Mouse (Mus musculus) layer of hippocampus, postnatal 14 days (tissue): Measurements from ENCODE around the gene Polr1b. TPM values are rescaled to one million over a fixed set of nuclear protein-coding genes. Genes with fewer than 3 reads are reported as not detected.

Source experiments
- DNase-seq, 2 experiments: peaks; one replicate each; pipeline ENCODE4 v3.0.0; 2021 to 2022; ENCODE audit warnings: low spot score in 2 of 2, mixed read lengths in 1 of 2
- long read RNA-seq, 2 experiments: library from polyadenylated mRNA; stranded (forward); transcript quantifications; one replicate each; pipeline ENCODE4 v2.0.0; 2021
- total RNA-seq, 2 experiments: library from RNA; stranded (reverse); gene quantifications; 2 replicates each; pipeline ENCODE4 v1.2.3; 2021

Polr1b gene
- 10 to 100 TPM; 16.1 to 17.8 TPM for total RNA-seq
- long read RNA-seq, experiment 1, transcript Polr1b-202 (15 exons, 3,998 nt): major isoform, 6 of 7 reads
- long read RNA-seq, experiment 1, partial matches to known transcripts: 0 of 7 reads
- long read RNA-seq, experiment 1, other reads (novel, unspliced or antisense): 1 of 7 reads
- long read RNA-seq, experiment 2, transcript Polr1b-202 (15 exons, 3,998 nt): major isoform, 8 of 12 reads
- long read RNA-seq, experiment 2, partial matches to known transcripts: 1 of 12 reads
- long read RNA-seq, experiment 2, other reads (novel, unspliced or antisense): 3 of 12 reads

DNA sequence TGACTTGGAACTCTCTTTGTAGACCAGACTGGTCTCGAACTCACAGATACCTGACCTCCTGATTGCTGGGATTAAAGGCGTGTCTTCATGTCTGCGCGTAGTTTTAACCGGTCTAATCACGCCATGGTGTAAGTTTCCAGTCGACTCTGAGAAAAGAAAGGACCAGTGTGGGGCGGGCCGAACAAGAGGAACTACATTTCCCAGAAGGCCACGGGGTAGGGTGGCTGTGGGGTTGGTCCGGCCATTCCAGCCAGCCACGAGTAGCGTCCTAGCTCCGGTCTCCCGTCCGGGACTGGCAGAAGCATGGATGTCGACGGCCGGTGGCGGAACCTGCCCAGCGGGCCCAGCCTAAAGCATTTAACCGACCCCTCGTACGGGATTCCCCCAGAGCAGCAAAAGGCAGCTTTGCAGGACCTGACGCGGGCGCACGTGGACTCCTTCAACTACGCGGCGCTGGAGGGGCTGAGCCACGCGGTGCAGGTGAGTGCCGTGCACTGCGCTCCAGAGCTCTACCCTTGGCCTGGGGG, at the start of gene Polr1b:
Polr1b (plus strand) TSS at position 212 of the 527 bp plus-strand sequence.
- peak; percentile 89 to 95 for DNase-seq

DNA sequence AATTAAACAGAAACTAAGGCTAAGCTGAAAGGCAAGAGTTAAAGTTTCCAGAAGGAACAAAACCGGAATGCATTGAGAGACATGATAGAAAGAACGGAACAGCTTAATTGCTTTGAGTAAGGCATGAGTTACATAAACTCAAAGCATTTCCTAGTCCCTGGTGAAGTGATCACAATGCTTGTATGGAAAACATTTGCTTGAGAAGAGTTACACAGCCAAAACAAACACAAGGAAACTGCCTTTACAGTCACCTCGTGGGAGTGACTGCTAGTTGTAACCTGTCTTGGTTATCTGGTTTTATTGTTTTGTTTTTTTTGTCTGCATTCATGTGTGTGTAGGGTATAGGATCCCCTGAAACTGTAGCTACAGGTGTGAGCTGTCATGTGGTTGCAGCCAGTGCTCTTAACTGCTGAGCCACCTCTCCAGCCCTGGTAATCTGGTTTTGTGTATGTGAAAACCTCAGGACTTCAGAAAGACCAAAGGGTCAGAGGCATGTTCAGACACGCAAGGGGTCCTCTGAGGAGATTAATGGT, 48.3 kb upstream of the Polr1b start:
- no peak for DNase-seq

DNA sequence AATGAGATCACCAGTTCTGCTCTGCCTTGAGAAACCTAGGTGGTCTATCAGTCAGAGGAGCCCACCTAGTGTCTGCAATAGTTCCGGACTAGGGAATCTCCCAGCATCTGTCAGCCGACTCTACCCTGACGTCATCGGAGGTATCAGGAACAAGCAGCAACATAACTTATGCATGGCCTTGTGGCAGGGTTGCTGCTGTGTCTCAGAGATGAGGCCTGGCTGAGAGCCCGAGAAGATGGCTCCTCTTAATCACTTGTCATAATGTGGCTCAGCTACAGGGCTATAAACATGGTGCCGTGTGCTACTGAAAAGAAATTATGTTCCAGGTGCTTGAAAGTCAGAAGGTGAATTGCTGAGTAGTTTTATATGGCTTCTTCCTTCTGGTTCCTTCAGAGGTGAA, 45.1 kb upstream of the Polr1b start:
- no peak for DNase-seq

DNA sequence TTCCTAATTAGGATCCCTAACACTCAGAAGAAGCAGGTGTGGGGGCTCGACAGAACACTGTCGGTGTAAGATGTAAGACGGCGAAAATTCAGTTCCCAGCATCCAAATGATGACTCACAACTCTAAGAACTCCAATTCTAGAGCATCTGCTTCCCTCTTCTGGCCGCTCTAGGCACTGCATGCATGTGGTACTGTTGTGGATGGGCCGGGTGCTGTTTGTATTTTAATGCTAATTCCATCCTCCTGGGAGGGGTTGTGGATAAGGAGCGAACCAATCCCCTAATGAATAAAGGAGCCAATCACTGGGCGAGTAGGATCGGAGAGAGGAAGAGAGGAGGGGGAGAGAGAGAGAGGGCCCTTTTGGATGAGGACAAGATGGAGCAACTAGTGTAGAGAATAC, 44.2 kb upstream of the Polr1b start:
- DNase-seq: no peak

DNA sequence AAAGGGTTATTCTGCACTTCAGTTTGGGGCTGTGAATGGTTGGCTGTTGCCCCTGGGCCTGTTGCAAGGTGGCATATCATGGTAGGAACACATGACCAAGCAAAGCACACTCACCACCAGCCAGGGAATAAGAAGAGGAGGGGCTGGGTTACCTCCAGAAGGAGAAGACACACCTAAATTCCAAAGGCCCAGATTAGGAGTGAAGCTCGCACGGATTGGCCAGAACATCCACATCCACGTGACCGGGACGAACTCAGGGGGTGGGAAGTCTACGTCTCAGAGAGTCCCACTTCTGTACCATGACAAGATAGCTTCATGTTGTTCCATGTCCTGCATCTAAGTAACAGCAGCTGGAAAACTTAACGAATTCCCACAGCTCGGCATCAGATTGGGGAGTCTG, 43.5 kb upstream of the Polr1b start:
- DNase-seq: no peak

DNA sequence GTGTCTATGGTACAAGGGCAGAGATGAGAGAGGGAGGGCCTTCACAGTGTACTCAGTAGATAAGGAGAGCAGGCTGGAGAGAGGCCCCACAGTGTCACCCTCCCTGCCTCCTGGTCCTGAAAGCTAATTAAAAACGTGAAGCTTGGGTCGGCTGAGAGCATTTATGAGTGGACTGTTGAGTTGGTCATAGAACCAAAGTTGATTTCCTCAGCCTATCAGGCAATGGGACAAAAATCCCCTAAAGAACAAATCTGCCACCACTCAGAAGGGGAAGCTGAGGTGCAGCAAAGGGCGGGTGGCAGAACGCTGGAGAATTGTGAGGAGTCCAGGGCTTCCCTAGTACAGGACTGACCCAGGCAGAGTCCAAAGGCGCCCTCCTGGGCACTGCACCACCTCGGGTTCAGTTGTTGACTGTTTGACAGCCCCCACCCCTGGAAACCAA, 42.9 kb upstream of the Polr1b start:
- no peak for DNase-seq

DNA sequence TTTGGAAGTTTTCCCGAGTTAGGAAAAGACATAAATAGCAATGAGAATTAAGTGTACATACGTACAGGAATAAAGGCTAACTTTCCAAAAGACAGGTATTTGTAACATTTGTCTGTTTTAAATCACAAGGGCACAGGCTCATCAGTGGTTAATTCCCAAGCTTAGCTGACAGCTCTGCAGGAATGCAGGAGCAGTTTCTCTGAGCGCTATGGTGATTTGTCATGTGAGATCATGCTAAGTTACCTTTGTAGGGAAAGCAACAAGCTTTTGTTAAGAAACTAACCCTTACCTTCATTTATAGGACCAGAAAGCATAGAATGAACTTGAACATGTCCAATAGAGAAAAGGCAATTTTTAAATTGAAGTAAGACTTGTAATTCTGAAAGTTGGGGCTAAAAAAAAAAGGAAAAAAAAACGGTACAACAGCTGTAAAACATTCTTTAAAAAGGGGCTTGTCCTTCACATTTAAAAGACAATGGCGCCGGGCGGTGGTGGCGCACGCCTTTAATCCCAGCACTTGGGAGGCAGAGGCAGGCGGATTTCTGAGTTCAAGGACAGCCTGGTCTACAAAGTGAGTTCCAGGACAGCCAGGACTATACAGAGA, 39.2 kb upstream of the Polr1b start:
- no peak for DNase-seq

DNA sequence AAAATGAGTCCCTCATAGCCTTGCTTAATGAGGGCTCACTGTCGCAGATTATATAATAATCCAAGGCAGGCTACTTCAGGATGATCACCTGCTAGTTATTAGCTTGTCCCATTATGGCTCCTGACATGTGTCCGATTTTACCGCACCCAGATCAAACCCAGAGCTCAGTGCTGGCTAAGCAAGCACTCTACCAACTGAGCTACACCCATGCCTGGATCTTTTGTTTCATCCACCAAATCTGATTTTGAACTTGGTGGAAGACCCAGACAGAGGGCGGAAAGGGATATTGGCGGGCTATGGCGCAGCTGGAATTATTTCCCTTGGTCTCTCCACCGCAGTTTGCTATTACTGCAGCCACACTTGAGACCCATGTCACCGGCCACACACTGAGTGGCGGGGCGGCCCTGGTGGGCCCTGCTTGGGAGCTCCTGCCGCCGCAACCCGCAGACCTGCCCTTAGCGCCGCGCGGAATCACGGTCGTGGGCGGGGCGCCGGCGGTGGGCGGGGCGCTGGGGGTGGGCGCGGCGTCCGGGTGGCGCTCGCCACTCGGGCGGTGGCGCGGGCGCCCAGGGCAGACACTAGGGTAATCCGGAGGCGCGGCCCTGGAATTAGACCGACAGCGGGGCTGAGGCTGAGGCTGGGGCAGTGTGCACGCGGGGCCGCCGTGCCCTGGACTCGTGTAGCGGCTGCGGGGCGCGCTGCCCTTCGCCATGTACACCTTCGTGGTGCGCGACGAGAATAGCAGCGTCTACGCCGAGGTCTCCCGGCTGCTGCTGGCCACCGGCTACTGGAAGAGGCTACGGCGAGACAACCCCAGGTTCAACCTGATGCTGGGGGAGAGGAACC, 35.1 kb upstream of the Polr1b start, which contains the start of gene Ttl:
Ttl (plus strand) TSS at position 506 of the 846 bp plus-strand sequence.
- peak; percentile 62 to 69 for DNase-seq

DNA sequence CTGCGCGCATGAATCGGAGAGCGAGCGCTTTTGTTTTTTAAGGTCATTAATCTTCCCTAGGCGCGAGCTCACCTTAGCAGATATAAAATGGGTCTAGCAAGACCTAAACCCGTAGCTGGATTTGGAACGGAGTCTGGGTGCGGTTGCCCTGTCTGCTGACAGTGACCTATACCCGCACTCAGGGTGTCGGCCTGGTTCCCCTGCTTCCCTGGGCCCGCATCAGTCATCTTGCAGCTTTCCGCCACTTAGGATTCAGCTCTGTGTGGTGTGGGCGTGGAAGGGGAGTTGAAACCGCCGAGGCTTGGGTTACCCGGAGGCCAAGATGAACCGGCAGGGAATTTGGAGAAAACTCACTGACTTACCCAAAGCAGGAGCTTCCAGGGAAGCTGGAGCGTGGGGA, 34.5 kb upstream of the Polr1b start:
- peak; percentile 23 to 37 for DNase-seq

DNA sequence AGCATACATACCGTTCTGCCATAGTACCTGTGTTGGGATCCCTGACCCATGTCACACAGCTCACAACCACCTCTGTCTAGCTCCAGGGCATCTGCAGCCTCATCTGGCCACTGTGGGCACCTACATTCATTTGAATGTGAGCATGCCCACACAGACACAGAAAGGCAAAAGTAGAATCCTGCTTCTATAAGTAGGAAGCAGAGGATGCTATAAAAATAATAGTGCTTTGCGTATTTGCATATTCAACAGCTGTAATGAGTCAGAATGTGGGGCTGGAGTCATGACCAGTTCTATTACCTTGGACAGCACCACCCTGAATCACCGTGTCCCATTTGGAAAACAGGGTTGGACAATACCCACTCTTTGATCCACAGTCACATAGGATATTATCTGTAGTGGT, 30.5 kb upstream of the Polr1b start:
- DNase-seq: no peak

DNA sequence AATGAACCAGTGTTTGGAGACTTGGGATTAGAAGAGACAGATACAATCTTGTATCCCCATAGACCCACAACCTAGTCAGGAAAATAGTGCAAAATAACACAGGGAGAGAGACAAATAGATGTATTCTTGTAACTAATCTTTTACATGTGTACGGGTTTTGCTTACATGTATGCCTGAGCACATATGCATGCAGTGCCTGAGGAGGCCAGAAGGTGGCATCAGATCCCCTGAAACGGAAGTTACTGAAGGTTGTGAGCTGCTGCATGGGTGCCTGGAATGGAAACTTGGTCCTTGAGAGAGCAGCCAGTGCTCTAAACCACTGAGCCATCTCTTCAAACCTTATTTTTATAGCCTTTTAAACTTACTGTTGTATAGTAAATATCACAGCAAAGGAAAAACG, 22.5 kb upstream of the Polr1b start:
- no peak for DNase-seq

DNA sequence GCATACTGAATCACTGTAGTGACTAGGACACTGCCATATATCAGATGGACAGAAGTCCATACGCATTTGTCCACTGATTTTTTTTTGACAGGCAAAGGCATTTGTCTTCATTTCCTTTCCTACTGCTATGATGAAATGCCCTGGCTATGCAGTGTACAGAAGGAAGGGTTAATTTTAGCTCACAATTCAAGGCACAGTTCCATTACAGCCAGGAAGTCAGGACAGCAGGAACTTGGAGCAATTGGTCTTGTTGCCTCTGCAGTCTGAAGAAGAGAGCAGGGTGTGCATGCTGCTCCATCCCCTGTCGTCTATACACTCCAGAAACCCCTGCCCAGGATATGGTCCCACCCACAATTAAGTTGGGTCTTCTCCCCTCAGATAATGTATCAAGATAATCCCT, 21.6 kb upstream of the Polr1b start:
- no peak for DNase-seq

DNA sequence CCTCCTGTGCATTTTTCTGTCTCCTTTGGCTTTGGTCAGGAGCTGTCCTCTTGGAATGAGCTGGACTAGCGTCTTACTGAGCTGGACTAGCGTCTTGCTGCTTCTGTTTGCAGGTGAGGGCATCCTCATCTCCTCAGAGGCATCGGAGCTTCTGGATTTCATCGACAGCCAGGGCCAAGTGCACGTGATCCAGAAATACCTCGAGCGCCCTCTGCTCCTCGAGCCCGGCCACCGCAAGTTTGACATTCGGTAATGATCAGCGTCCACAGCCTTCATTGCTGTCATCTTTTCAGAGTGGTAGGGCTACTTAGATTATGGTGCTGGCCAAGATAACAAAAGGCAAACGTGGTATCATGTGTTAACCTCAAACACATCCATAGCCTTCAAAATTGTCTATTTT, 19.7 kb upstream of the Polr1b start:
- no peak for DNase-seq

DNA sequence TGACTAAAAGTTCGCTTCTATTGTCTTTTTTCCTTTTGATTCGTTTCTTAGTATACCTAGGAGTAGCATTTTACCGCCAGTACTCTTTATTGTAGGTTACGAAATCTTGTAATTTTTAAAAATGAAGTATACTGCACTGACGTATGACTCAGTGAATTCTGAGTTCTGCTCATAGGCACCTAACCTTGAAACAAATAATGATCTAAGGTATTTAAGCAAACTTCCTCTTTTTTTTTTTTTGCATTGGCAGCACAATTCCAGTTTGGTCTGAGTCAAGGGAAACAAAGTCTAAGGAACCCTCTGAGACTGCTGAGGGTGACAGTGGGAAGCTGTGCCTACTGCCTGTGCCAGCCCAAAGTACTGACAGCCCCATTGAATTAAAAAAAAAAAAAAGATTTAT, 17.3 kb upstream of the Polr1b start:
- DNase-seq: no peak

DNA sequence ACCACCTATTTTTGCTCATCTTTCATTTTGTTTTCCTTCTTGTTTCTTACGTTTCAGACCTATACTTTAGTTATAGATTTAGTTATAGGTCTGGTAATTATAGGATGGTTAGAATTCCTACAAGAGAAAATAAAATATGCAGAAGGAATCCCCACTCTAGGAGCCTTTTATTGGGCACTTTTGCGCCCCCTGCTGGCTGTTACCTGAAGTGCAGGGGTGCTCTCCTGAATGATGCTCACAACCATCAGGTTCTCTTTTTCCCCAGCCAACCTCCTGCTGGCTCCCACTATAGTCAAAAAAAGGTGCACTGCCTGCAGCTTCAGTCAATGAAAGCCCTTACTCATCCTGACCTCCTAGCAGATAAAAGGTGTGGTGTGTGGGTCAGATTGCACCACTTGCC, 15.8 kb upstream of the Polr1b start:
- no peak for DNase-seq

DNA sequence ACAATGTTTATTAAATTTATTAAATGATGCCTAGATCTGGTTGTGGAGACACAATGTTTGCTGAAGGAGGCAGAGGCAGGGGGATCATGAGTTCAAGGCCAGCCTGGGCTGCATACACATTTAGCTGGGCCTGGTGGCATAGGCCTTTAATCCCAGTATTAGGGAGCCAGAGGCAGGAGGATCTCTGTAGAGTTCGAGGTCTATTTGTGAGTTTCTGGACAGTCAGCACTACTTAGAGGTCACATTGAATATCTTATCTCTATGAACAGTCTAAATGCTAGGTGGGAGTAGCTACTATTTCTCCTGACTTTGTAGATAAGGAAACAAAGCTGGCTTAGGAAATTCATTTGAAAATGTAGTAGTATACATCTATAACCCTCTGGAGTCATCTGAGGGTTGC, 13.3 kb upstream of the Polr1b start:
- DNase-seq: no peak

DNA sequence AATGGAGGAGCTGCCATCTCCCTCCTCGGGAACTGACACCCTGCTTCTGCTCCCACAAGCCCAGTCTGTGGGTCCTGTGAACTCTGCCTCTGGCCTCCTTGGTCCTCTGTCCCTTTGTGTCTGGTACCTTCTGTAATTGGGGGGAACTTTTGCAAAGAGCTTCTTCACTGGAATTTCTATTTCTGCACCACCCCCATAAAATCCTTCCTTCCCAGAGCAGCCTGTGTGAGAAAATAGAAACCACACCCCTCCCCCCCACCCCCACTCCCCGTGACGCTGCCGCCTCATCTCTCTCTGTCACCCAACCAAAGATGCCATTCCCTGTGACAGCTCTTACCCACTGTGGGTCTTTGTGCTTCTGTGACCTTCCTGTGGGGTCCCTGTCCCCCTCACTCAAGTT, 10.4 kb upstream of the Polr1b start:
- DNase-seq: no peak

DNA sequence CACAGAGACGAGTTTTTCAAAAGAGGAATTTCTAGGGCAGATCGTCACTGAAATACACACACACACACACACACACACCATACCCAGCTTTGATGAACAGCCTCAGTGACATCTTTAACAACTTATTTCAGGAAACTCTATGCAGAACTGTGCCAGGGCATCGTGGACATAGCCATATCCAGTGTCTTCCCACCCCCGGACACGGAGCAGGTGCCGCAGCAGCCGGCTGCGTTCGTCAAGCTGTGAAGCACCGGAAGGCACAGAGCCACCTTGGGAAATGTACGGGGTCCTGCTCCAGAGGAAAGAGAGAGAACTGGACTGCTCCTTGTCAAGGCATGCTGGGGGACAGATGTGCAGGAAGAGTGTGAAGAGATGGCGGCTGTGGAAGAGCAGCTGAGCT, 8.0 kb upstream of the Polr1b start:
- DNase-seq: no peak

DNA sequence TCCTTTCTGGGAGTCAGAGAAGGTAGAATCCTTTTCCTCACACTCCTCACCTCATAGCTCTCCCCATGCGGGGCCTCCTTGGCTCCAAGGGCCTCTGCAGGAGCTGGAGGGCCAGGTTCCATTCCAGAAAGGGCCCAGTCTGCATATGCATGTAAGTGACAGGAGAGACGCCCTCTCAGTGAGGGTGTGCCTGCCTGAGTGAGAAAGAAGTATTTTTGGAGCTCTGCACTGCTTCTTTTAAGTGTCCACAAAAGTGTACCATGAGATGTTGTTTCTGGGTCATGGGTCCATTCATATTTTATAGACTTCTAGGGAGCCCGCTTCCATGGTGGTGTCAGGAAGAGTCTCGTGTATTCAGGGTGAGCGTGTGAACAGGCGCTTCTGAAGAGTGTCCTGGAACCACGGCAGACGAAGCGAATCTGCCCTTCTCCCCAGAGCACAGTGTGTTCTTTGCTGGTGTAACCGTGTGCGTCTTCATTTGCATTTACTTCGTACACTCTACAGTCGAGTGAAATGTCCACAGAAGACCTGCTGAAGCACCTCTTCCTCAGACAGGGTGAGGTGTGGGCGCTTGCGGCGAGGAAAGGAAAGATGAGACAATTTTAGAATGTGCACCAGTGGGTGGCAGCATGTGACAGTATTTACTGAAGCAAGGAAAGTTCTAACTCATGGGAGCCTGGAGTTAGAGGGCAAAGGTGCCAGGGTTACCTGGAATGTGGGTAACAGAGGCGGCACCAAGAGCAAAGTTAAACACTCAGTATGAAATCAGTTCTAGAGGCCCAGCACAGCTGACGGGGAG, 6.7 kb upstream of the Polr1b start:
- DNase-seq: no peak

DNA sequence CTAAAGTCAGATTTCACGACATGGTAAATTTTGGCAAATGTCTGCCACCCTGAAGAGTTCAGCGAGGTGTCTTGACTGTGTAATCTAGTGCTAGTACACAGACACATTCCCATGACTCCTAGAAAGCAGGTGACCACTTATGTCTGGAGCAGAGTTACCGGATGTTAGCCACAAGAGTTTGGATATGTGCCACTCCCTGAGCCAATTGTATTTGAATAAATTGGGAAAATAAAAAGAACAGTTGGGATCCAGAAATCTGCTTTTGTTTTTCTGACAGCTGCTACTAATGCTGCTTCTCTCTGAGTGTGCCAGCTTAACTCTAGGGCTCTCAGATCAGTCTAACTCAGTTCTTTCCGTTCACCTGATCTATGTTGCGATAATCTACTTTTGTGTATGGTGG, 12.1 kb downstream of the Polr1b start:
- DNase-seq: peak in 1 of 2 experiments; percentile 70
